Mouse (Mus musculus) liver, adult 2 months (tissue): ENCODE data around the gene Ak5. TPM values are rescaled to one million over a fixed set of nuclear protein-coding genes. Genes with fewer than 3 reads are reported as not detected.
"Not testable (repeated sequence)": the region's sequence is repeated elsewhere in the genome, so short reads cannot be mapped to it uniquely, and the experiment has no call there.

Source experiments
- DNase-seq: peaks from one replicate; pipeline ENCODE4 v3.0.0-alpha.2; 2011; ENCODE audit warnings: low read depth, low spot score; ENCODE audit errors: extremely low read depth
- H3K27ac ChIP-seq: fragments of 200-500 bp; replicated peaks from 2 replicates; pipeline ENCODE4 v1.5.1; 2012; ENCODE audit warnings: low read depth, mild to moderate bottlenecking, control low read depth, inconsistent platforms, low read length; ENCODE audit not compliant: insufficient read depth
- H3K27me3 ChIP-seq: fragments of 200-500 bp; 2 replicates; pipeline ENCODE4 v1.6.1; 2012; ENCODE audit warnings: mild to moderate bottlenecking, moderate library complexity, low read length, inconsistent platforms; ENCODE audit not compliant: control insufficient read depth, insufficient read depth
- H3K36me3 ChIP-seq: fragments of 200-500 bp; 2 replicates; pipeline ENCODE4 v1.6.1; 2012; ENCODE audit warnings: low read length, inconsistent platforms; ENCODE audit not compliant: control insufficient read depth, insufficient read depth
- H3K4me1 ChIP-seq: fragments of 200-500 bp; 2 replicates; pipeline ENCODE4 v1.6.1; 2011; ENCODE audit warnings: low read length; ENCODE audit not compliant: control insufficient read depth, insufficient read depth
- H3K4me3 ChIP-seq: fragments of 200-500 bp; 2 replicates; pipeline ENCODE4 v1.5.1; 2011; ENCODE audit warnings: low read depth, mild to moderate bottlenecking, control low read depth, low read length, moderate library complexity; ENCODE audit not compliant: insufficient read depth
- H3K79me2 ChIP-seq: fragments of 200-500 bp; 2 replicates; pipeline ENCODE4 v1.6.1; 2012; ENCODE audit warnings: inconsistent platforms, mild to moderate bottlenecking, low read length, moderate library complexity; ENCODE audit not compliant: control insufficient read depth, insufficient read depth
- H3K9ac ChIP-seq: fragments of 200-500 bp; 2 replicates; pipeline ENCODE4 v1.6.1; 2012; ENCODE audit warnings: low read depth, mild to moderate bottlenecking, control low read depth, inconsistent platforms, low read length
- CTCF ChIP-seq: fragments of 200-500 bp; IDR thresholded peaks from 2 replicates; pipeline ENCODE4 v1.5.1; 2011; ENCODE audit warnings: low read depth, low read length, control low read depth
- POLR2A ChIP-seq: fragments of 200-500 bp; IDR thresholded peaks from 2 replicates; pipeline ENCODE4 v1.6.1; 2011; ENCODE audit warnings: low read length, control low read depth; ENCODE audit not compliant: insufficient read depth; ENCODE audit errors: extremely low read depth
- WGBS: fragments of 180-500 bp; shearing (Covaris S2); methylation state at CpG from one replicate; pipeline ENCODE4 v1.1.7; 2018; 5-methylcytosine and 5-hydroxymethylcytosine counted together
- polyA plus RNA-seq: library from polyadenylated mRNA; depleted of rRNA; stranded (reverse); fragments of >200 nt; gene quantifications from 2 replicates; pipeline ENCODE4 v1.2.3, GENCODE M21; 2012
- total RNA-seq: library from RNA; depleted of rRNA; stranded (reverse); fragments of >200 nt; gene quantifications from 2 replicates; pipeline ENCODE4 v1.2.3, GENCODE M21; 2014

The Ak5 gene
- total and polyA plus RNA-seq, 2 experiments: not detected

DNA sequence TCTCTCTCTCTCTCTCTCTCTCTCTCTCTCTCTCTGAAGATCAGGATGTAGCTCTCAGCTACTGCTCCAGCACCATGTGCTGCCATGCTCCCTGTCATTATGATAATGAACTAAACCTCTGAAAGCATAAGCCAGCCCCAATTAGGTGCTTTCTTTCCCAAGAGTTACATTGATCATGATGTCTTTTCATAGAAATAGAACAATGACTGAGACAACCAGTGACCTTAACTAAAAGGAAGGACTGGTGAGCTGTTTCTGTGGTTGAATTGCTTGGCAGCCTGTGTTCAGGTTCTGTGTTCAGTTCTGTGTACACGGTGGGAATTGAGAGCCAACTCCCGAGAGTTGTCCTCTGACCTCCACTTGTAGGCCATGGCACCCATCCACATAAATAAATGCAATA lies 38.7 kb upstream of the Ak5 start:
- no peaks in the 10 kb centered on the region for H3K4me1 ChIP-seq
- no peaks in the 10 kb centered on the region for H3K79me2 ChIP-seq
- WGBS: 59% methylated on average over 2 of the region's 2 CpGs
- no peaks in the 10 kb centered on the region for H3K36me3 ChIP-seq
- no peak overlapping the region for H3K9ac ChIP-seq
- H3K27ac ChIP-seq: no peak overlapping the region
- no peaks in the 10 kb centered on the region for H3K27me3 ChIP-seq
- no peak for TF ChIP-seq POLR2A
- no peak for TF ChIP-seq CTCF
- H3K4me3 ChIP-seq: no peak overlapping the region
- peak; percentile 32 for DNase-seq

DNA sequence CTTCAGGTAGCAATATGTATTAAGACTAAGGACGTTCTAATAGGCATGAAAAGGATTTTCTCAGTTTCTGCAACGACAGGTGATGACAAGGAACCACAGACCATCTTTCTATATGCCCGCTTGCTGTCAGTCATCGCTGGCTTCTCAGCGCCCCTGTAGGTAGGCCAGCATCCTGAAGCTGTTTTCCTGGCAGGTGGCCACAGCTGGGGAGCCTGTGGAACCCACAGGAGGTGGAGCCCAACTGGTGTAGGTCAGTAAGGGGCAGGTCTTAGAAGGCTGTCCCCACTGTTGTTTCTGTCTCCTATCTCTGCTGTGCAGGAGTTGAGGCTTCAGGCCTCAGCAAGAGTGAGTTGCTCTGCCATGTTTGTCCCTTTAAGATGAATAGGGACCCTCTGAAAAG lies 37.7 kb upstream of the Ak5 start:
- TF ChIP-seq CTCF (no peak), POLR2A (no peak)
- no peak for DNase-seq
- Histone ChIP-seq H3K36me3 (no peaks in the 10 kb centered on the region), H3K4me1 (no peaks in the 10 kb centered on the region), H3K4me3 (no peak overlapping the region), H3K9ac (no peak overlapping the region), H3K79me2 (no peaks in the 10 kb centered on the region), H3K27me3 (no peaks in the 10 kb centered on the region), H3K27ac (no peak overlapping the region)
- 83% methylated on average over 5 of the region's 5 CpGs for WGBS

DNA sequence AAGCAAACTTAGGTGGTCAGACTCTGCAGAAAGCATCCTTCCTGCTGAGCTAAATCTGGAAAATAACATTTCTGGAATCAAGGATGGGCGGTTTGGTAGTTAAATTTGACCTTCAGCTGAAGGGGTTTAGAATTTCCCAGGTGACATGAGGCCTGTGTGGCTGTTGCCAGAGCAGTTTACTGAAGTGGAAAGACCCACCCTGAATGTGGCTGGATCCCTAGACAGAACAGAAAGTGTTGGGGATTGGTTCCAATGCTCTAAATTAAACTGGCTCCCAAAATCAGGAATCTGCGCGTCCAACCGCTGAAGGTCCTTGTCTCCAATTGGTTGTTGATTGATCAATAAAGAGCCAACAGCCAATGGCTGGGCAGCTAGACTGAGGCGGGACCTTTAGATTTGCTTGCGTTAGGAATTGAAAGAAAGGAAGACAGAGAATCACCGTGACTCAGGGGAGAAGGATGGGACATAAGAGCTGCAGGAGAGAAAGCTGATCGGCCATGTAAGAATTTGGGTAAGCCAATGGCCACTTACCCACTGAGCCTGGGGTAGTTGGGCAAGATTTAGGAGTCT lies 34.2 kb upstream of the Ak5 start:
- H3K4me1 ChIP-seq: no peaks in the 10 kb centered on the region
- no peak overlapping the region for H3K9ac ChIP-seq
- H3K4me3 ChIP-seq: peak overlapping the region; percentile 54
- H3K79me2 ChIP-seq: no peaks in the 10 kb centered on the region
- no peaks in the 10 kb centered on the region for H3K36me3 ChIP-seq
- no peaks in the 10 kb centered on the region for H3K27me3 ChIP-seq
- TF ChIP-seq CTCF: no peak
- TF ChIP-seq POLR2A: no peak
- peak; percentile 50 for DNase-seq
- WGBS: 52% methylated on average over 8 of the region's 8 CpGs
- no peak overlapping the region for H3K27ac ChIP-seq

DNA sequence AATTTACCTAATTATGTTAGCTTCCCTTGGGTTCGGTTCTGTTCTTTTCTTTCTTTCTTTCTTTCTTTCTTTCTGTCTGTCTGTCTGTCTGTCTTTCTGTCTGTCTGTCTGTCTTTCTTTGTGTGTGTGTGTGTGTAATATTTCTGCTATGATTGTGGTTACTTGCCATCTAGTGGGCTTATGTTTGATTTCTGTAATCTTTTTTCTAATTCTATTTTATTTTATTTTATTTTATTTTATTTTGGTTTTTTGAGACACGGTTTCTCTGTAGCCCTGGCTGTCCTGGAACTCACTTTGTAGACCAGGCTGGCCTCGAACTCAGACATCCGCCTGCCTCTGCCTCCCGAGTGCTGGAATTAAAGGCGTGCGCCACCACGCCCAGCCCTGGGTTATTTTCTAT lies 33.4 kb upstream of the Ak5 start:
- H3K79me2 ChIP-seq, H3K9ac ChIP-seq, H3K4me3 ChIP-seq, H3K36me3 ChIP-seq, H3K27ac ChIP-seq, H3K27me3 ChIP-seq, H3K4me1 ChIP-seq: not testable (repeated sequence)
- DNase-seq: peak; percentile 49
- WGBS: 94% methylated on average over 8 of the region's 8 CpGs

DNA sequence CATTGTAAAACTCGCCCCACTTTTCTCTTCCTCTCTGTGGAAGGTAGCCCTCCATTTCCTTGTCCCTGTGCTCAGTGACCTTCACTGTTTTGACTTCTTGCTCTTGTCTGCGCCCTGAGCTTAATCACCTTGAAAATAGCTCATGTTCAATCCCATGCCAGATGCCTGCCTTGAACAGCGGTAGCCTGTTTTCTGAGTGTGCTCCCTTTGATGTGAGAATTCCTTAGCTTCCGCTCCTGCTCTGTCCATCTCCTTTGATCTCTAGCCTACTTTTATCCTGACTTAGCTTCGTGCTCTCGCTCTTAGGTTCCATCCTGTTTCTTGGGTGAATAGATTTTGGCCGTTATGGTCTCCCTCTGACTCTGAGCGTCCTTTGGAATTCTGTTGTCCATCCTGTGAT lies 31.1 kb upstream of the Ak5 start:
- Histone ChIP-seq H3K27ac (no peak overlapping the region), H3K4me1 (no peaks in the 10 kb centered on the region), H3K27me3 (no peaks in the 10 kb centered on the region), H3K36me3 (no peaks in the 10 kb centered on the region), H3K9ac (no peak overlapping the region), H3K4me3 (no peak overlapping the region), H3K79me2 (no peaks in the 10 kb centered on the region)
- 70% methylated on average over 8 of the region's 8 CpGs for WGBS
- TF ChIP-seq CTCF (no peak), POLR2A (no peak)
- no peak for DNase-seq

DNA sequence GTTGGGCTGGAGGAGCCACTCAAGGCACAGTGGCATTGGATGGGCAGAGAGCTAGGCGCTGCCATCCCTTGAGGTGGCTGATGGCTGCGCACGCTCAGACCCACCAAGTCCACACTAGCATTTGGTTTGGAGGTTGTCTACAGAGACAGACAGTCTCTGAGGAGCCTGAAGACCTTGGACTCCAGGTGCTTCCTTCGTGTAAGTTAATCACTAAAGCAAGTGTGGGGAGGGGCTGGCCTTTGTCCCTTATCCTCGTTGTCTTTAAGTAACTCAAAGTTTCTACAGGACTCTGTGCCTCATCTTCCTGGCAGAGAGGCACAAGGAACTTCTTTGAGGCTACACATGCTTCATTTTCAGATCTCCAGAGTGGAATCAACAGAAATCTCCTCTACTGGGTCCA lies 29.9 kb upstream of the Ak5 start:
- no peaks in the 10 kb centered on the region for H3K27me3 ChIP-seq
- DNase-seq: no peak
- TF ChIP-seq POLR2A (no peak), CTCF (no peak)
- no peak overlapping the region for H3K4me3 ChIP-seq
- WGBS: 73% methylated on average over 5 of the region's 5 CpGs
- H3K27ac ChIP-seq: no peak overlapping the region
- no peaks in the 10 kb centered on the region for H3K4me1 ChIP-seq
- H3K36me3 ChIP-seq: no peaks in the 10 kb centered on the region
- H3K79me2 ChIP-seq: no peaks in the 10 kb centered on the region
- H3K9ac ChIP-seq: no peak overlapping the region
